Mouse (Mus musculus) kidney, postnatal 0 days (tissue): ENCODE measurements around the gene Gm47791. TPM values are rescaled to one million over a fixed set of nuclear protein-coding genes. Genes with fewer than 3 reads are reported as not detected.

ENCODE experiments used
- ATAC-seq: fragments of 200-750 bp; cut with Nextera tagmentation; replicated peaks from 2 replicates; pipeline ENCODE4 v1.8.0; 2017; ENCODE audit warnings: low read depth, moderate number of reproducible peaks, moderate TSS enrichment, moderate library complexity; ENCODE audit not compliant: low FRiP score
- DNase-seq: peaks from one replicate; pipeline ENCODE4 v3.0.0-alpha.2; 2016; ENCODE audit warnings: low spot score
- H3K27ac ChIP-seq: fragments of 300-500 bp; sonication (generic); 2 replicates; pipeline ENCODE4 v1.5.1; 2014; ENCODE audit warnings: mild to moderate bottlenecking
- H3K27me3 ChIP-seq: fragments of 300-500 bp; sonication (generic); 2 replicates; pipeline ENCODE4 v1.6.1; 2014; ENCODE audit warnings: low read length, mixed read lengths; ENCODE audit not compliant: insufficient read depth
- H3K36me3 ChIP-seq: fragments of 300-500 bp; sonication (generic); 2 replicates; pipeline ENCODE4 v1.6.1; 2014; ENCODE audit warnings: low read length, mixed read lengths; ENCODE audit not compliant: insufficient read depth
- H3K4me1 ChIP-seq: fragments of 300-500 bp; sonication (generic); replicated peaks from 2 replicates; pipeline ENCODE4 v1.6.1; 2014; ENCODE audit warnings: antibody characterized with exemption, low read length, mixed read lengths; ENCODE audit not compliant: insufficient read depth
- H3K4me2 ChIP-seq: fragments of 300-500 bp; sonication (generic); 2 replicates; pipeline ENCODE4 v1.6.1; 2014; ENCODE audit warnings: mild to moderate bottlenecking, low read length, moderate library complexity, mixed read lengths
- H3K4me3 ChIP-seq: fragments of 300-500 bp; sonication (generic); replicated peaks from 2 replicates; pipeline ENCODE4 v1.5.1; 2014; ENCODE audit warnings: low read depth, low read length
- H3K9ac ChIP-seq: fragments of 300-500 bp; sonication (generic); 2 replicates; pipeline ENCODE4 v1.6.1; 2014; ENCODE audit warnings: low read depth, low read length
- H3K9me3 ChIP-seq: fragments of 300-500 bp; sonication (generic); replicated peaks from 2 replicates; pipeline ENCODE4 v1.6.1; 2016; ENCODE audit warnings: low read length, inconsistent platforms, mixed read lengths
- CTCF ChIP-seq: IDR thresholded peaks from 2 replicates; pipeline ENCODE4 v1.5.1; 2016; ENCODE audit warnings: antibody characterized with exemption, low read depth, mild to moderate bottlenecking, moderate library complexity
- WGBS: fragments of 180-500 bp; shearing (Covaris S2); extraction: QIAGEN DNeasy Blood & Tissue Kit; methylation state at CpG from one replicate; pipeline ENCODE4 v1.1.7; 2014; 5-methylcytosine and 5-hydroxymethylcytosine counted together
- polyA plus RNA-seq: library from polyadenylated mRNA; unstranded; fragments of >200 nt; fragmentation: Nextera tagmentation; extraction: Ambion mirVana; gene quantifications from 2 replicates; pipeline ENCODE4 v1.2.1, GENCODE M21; 2015

Gm47791 gene
- polyA plus RNA-seq, 1 experiment from 2014 or later = not detected

- Histone ChIP-seq H3K4me3 (no peak overlapping the region), H3K36me3 (no peaks in the 10 kb centered on the region), H3K27me3 (no peaks in the 10 kb centered on the region), H3K9ac (no peak overlapping the region), H3K27ac (peak overlapping the region; percentile 6; the same call in 1 of the 2 replicates), H3K4me1 (no peaks in the 10 kb centered on the region), H3K4me2 (no peak overlapping the region), H3K9me3 (no peaks in the 10 kb centered on the region)
- DNase-seq = peak; percentile 67
- 40% methylated on average over 3 of the region's 3 CpGs for WGBS
- TF ChIP-seq CTCF = no peak
- no peak for ATAC-seq
Observed at GRCm38 (mm10) chr1:82808564-82808963, 37.5 kb upstream of the Gm47791 start.

GRCm38 (mm10) chr1:82807206-82807605 is 36.2 kb upstream of the Gm47791 start:
- no peaks in the 10 kb centered on the region for H3K9me3 ChIP-seq
- H3K4me1 ChIP-seq = no peaks in the 10 kb centered on the region
- 64% methylated on average over 7 of the region's 7 CpGs for WGBS
- no peak for ATAC-seq
- H3K9ac ChIP-seq = no peak overlapping the region
- no peaks in the 10 kb centered on the region for H3K27me3 ChIP-seq
- H3K36me3 ChIP-seq = no peaks in the 10 kb centered on the region
- H3K27ac ChIP-seq = no peak overlapping the region
- no peak overlapping the region for H3K4me3 ChIP-seq
- TF ChIP-seq CTCF = no peak
- H3K4me2 ChIP-seq = no peak overlapping the region
- DNase-seq = no peak

- no peaks in the 10 kb centered on the region for H3K36me3 ChIP-seq
- no peak overlapping the region for H3K4me3 ChIP-seq
- H3K4me2 ChIP-seq = no peak overlapping the region
- peak; percentile 75 for DNase-seq
- no peak overlapping the region for H3K9ac ChIP-seq
- 68% methylated on average over 8 of the region's 8 CpGs for WGBS
- no peaks in the 10 kb centered on the region for H3K4me1 ChIP-seq
- TF ChIP-seq CTCF = no peak
- H3K27me3 ChIP-seq = no peaks in the 10 kb centered on the region
- no peaks in the 10 kb centered on the region for H3K9me3 ChIP-seq
- no peak overlapping the region for H3K27ac ChIP-seq
- no peak for ATAC-seq
Observed at GRCm38 (mm10) chr1:82806391-82806790, 35.3 kb upstream of the Gm47791 start.

- ATAC-seq (no peak), DNase-seq (no peak)
- Histone ChIP-seq H3K27ac (no peak overlapping the region), H3K9ac (no peak overlapping the region), H3K36me3 (no peaks in the 10 kb centered on the region), H3K9me3 (no peaks in the 10 kb centered on the region), H3K4me3 (no peak overlapping the region), H3K4me2 (no peak overlapping the region), H3K27me3 (no peaks in the 10 kb centered on the region), H3K4me1 (no peaks in the 10 kb centered on the region)
- 98% methylated on average over 1 of the region's 1 CpGs for WGBS
- TF ChIP-seq CTCF = no peak
Observed at GRCm38 (mm10) chr1:82804059-82804458, 33.0 kb upstream of the Gm47791 start.

- Histone ChIP-seq H3K4me2 (no peak overlapping the region), H3K9ac (no peak overlapping the region), H3K36me3 (no peaks in the 10 kb centered on the region), H3K27me3 (no peaks in the 10 kb centered on the region), H3K9me3 (no peaks in the 10 kb centered on the region), H3K4me3 (no peak overlapping the region), H3K4me1 (no peaks in the 10 kb centered on the region), H3K27ac (no peak overlapping the region)
- 73% methylated on average over 7 of the region's 7 CpGs for WGBS
- TF ChIP-seq CTCF = peak; percentile 64
- ATAC-seq (no peak), DNase-seq (no peak)
Observed at GRCm38 (mm10) chr1:82803608-82804007, 32.6 kb upstream of the Gm47791 start.

GRCm38 (mm10) chr1:82801105-82801783 is 30.2 kb upstream of the Gm47791 start:
- Histone ChIP-seq H3K9ac (no peak overlapping the region), H3K4me1 (no peaks in the 10 kb centered on the region), H3K27ac (no peak overlapping the region), H3K4me3 (no peak overlapping the region), H3K9me3 (no peaks in the 10 kb centered on the region), H3K36me3 (no peaks in the 10 kb centered on the region), H3K27me3 (no peaks in the 10 kb centered on the region), H3K4me2 (no peak overlapping the region)
- ATAC-seq = no peak
- TF ChIP-seq CTCF = no peak
- DNase-seq = no peak
- 78% methylated on average over 12 of the region's 12 CpGs for WGBS

- H3K4me2 ChIP-seq = no peak overlapping the region
- no peaks in the 10 kb centered on the region for H3K36me3 ChIP-seq
- 65% methylated on average over 4 of the region's 4 CpGs for WGBS
- DNase-seq (no peak), ATAC-seq (no peak)
- no peaks in the 10 kb centered on the region for H3K27me3 ChIP-seq
- no peak for TF ChIP-seq CTCF
- H3K9ac ChIP-seq = no peak overlapping the region
- H3K4me1 ChIP-seq = no peaks in the 10 kb centered on the region
- H3K9me3 ChIP-seq = no peaks in the 10 kb centered on the region
- H3K27ac ChIP-seq = no peak overlapping the region
- H3K4me3 ChIP-seq = no peak overlapping the region
Observed at GRCm38 (mm10) chr1:82798922-82799321, 27.9 kb upstream of the Gm47791 start.
